Mouse (Mus musculus) lung, postnatal 0 days (tissue): ENCODE measurements around the gene Trp53rkb. TPM values are rescaled to one million over a fixed set of nuclear protein-coding genes. Genes with fewer than 3 reads are reported as not detected.

Source experiments
- ATAC-seq: fragments of 200-750 bp; cut with Nextera tagmentation; 2 replicates; pipeline ENCODE4 v1.8.0; 2017; ENCODE audit warnings: moderate library complexity
- DNase-seq: peaks from one replicate; pipeline ENCODE4 v3.0.0-alpha.2; 2016; ENCODE audit warnings: low spot score
- H3K27ac ChIP-seq: fragments of 300-500 bp; sonication (generic); 2 replicates; pipeline ENCODE4 v1.5.1; 2014; ENCODE audit warnings: antibody characterized with exemption, mild to moderate bottlenecking, low read length, mixed read lengths
- H3K27me3 ChIP-seq: fragments of 300-500 bp; sonication (generic); replicated peaks from 2 replicates; pipeline ENCODE4 v1.6.1; 2014; ENCODE audit warnings: low read length, mixed read lengths; ENCODE audit not compliant: insufficient read depth
- H3K36me3 ChIP-seq: fragments of 300-500 bp; sonication (generic); 2 replicates; pipeline ENCODE4 v1.6.1; 2014; ENCODE audit warnings: low read length, mixed read lengths; ENCODE audit not compliant: insufficient read depth
- H3K4me1 ChIP-seq: fragments of 300-500 bp; sonication (generic); 2 replicates; pipeline ENCODE4 v1.6.1; 2014; ENCODE audit warnings: antibody characterized with exemption, low read depth, low read length, mixed read lengths; ENCODE audit not compliant: insufficient read depth
- H3K4me2 ChIP-seq: fragments of 300-500 bp; sonication (generic); replicated peaks from 2 replicates; pipeline ENCODE4 v1.6.1; 2014; ENCODE audit warnings: low read depth, mild to moderate bottlenecking, low read length, moderate library complexity, mixed read lengths
- H3K4me3 ChIP-seq: fragments of 300-500 bp; sonication (generic); 2 replicates; pipeline ENCODE4 v1.5.1; 2014; ENCODE audit warnings: low read depth, low read length
- H3K9ac ChIP-seq: fragments of 300-500 bp; sonication (generic); replicated peaks from 2 replicates; pipeline ENCODE4 v1.6.1; 2014; ENCODE audit warnings: low read depth, mild to moderate bottlenecking
- H3K9me3 ChIP-seq: fragments of 300-500 bp; sonication (generic); 2 replicates; pipeline ENCODE4 v1.6.1; 2016; ENCODE audit warnings: low read length, mixed read lengths
- CTCF ChIP-seq: IDR thresholded peaks from 2 replicates; pipeline ENCODE4 v1.5.1; 2016; ENCODE audit warnings: antibody characterized with exemption, mild to moderate bottlenecking
- EP300 ChIP-seq: IDR thresholded peaks from 2 replicates; pipeline ENCODE4 v1.6.1; 2016; ENCODE audit warnings: antibody characterized with exemption, mild to moderate bottlenecking, control low read depth
- WGBS: fragments of 180-500 bp; shearing (Covaris S2); extraction: QIAGEN DNeasy Blood & Tissue Kit; methylation state at CpG from one replicate; pipeline ENCODE4 v1.1.7; 2014; 5-methylcytosine and 5-hydroxymethylcytosine counted together
- polyA plus RNA-seq: library from polyadenylated mRNA; unstranded; fragments of >200 nt; fragmentation: Nextera tagmentation; extraction: Ambion mirVana; gene quantifications from 2 replicates; pipeline ENCODE4 v1.2.1, GENCODE M21; 2015

Trp53rkb gene
- polyA plus RNA-seq, 1 experiment from 2014 or later: 4.8 TPM

DNA sequence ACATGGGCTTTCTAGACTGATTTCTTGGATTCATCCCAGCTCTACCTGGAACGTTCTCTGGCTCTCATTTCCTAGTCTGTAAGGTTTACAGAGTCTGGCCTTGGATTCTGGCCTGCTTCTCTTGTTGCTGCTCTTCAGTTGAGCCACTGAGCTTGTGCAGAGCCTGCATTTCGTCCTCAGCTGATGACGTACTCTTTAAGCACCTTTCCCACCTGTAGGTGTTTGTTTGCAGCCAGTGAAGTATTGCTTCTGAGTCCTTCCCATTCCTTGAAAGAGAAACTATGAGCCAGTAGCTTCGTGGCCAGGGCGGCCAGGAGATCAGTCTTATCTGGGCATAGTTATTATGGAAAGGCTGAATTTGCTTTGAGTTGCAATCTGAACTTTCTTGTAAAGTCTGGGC lies 32.1 kb downstream of the Trp53rkb start:
- 56% methylated on average over 5 of the region's 5 CpGs for WGBS
- Histone ChIP-seq H3K4me1 (0 out of 2 replicates have a peak, but pooled peaks cover 4% of the 10 kb centered on the region), H3K4me3 (no peak overlapping the region), H3K36me3 (0 out of 2 replicates have a peak, but pooled peaks cover 5% of the 10 kb centered on the region), H3K4me2 (no peak overlapping the region), H3K27ac (no peak overlapping the region), H3K27me3 (no peaks in the 10 kb centered on the region), H3K9ac (no peak overlapping the region), H3K9me3 (no peaks in the 10 kb centered on the region)
- peak; percentile 64 for DNase-seq
- ATAC-seq: peak; percentile 56
- TF ChIP-seq EP300 (no peak), CTCF (no peak)

DNA sequence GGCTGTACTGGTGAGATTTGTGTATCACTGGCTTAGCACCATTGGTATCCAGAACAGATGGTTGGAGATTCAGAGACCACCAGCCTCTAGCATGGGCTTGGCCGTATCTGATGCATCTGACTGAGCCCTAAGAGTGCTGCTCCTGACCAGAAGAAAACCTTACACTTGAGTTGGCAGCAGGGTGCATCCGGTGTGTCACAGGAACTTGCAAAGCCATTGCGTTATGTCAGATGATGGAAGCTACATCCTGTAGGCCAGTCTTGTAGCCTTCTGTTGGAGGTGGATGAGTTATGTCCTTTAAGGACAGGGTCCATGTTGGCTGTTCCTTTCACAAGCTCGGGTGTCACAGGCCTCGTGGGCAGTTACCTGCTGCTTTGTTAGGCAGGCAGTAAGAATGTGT lies 32.7 kb downstream of the Trp53rkb start:
- Histone ChIP-seq H3K4me1 (0 out of 2 replicates have a peak, but pooled peaks cover 4% of the 10 kb centered on the region), H3K4me3 (no peak overlapping the region), H3K27ac (no peak overlapping the region), H3K36me3 (0 out of 2 replicates have a peak, but pooled peaks cover 9% of the 10 kb centered on the region), H3K27me3 (no peaks in the 10 kb centered on the region), H3K9me3 (no peaks in the 10 kb centered on the region), H3K4me2 (no peak overlapping the region), H3K9ac (no peak overlapping the region)
- DNase-seq (no peak), ATAC-seq (no peak)
- no peak for TF ChIP-seq EP300
- TF ChIP-seq CTCF: no peak
- 85% methylated on average over 5 of the region's 5 CpGs for WGBS

DNA sequence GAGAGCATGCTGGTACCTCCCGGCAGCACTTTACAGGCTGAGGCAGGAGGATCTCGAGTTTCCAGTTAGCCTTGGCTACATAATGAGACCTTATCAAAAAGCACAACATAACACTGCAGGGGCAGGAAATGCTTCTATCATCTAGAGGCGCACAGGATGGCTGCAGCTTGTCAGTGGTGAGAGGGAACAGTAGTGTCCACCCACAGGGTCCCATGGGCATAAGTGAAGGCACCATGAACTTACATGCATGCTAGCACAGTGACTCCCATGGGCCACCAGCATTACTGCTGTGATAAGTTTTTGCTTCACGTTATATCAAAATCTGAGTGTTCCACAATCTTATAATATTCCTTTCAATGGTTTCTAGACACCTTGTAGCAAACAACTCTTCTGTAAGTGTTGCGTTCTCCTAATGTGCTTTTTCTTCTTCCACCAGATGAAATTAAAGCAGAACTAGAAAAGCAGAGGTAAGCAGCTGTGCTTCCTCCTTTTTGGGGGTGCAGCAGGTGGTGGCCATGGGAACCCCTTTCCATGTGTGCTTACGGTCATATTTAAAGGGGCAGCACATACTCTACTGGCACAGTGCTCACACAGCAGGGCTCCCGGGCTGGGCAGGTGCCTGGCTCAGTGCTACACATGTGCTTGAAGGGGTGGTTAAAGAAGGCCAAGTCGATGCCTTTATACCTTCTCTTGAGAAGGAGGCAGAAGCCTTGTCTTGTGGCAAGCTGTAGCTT lies 34.3 kb downstream of the Trp53rkb start:
- no peaks in the 10 kb centered on the region for H3K9me3 ChIP-seq
- TF ChIP-seq CTCF (no peak), EP300 (no peak)
- WGBS: 82% methylated on average over 8 of the region's 8 CpGs
- H3K27me3 ChIP-seq: no peaks in the 10 kb centered on the region
- no peak overlapping the region for H3K9ac ChIP-seq
- no peak for ATAC-seq
- DNase-seq: no peak
- 0 out of 2 replicates have a peak, but pooled peaks cover 9% of the 10 kb centered on the region for H3K36me3 ChIP-seq
- H3K27ac ChIP-seq: no peak overlapping the region
- H3K4me3 ChIP-seq: no peak overlapping the region
- H3K4me1 ChIP-seq: 0 out of 2 replicates have a peak, but pooled peaks cover 4% of the 10 kb centered on the region
- no peak overlapping the region for H3K4me2 ChIP-seq

DNA sequence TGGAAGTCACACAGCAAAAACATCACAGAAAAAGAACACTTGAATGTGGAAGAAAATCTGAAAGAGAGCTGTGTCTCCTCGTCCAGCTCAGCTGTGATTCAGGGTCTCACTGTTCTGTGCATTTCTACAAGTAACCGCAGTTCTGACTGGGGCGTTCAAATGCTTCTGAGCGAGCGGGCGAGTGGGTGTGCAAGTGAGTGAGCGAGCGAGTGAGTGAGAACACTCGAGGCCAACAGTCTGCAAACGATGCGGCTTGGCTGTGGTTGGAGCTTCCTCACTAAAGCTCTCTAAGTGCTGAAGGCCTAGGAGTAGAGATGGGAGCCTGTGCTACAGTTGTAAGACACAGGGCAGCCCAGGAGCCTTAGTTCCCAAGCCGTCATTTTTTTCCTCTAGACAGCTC lies 36.0 kb downstream of the Trp53rkb start:
- DNase-seq (no peak), ATAC-seq (no peak)
- no peak overlapping the region for H3K4me3 ChIP-seq
- 0 out of 2 replicates have a peak, but pooled peaks cover 4% of the 10 kb centered on the region for H3K4me1 ChIP-seq
- no peaks in the 10 kb centered on the region for H3K27me3 ChIP-seq
- H3K27ac ChIP-seq: no peak overlapping the region
- WGBS: 86% methylated on average over 12 of the region's 12 CpGs
- TF ChIP-seq CTCF: no peak
- no peak for TF ChIP-seq EP300
- no peak overlapping the region for H3K9ac ChIP-seq
- 0 out of 2 replicates have a peak, but pooled peaks cover 9% of the 10 kb centered on the region for H3K36me3 ChIP-seq
- no peaks in the 10 kb centered on the region for H3K9me3 ChIP-seq
- H3K4me2 ChIP-seq: no peak overlapping the region

DNA sequence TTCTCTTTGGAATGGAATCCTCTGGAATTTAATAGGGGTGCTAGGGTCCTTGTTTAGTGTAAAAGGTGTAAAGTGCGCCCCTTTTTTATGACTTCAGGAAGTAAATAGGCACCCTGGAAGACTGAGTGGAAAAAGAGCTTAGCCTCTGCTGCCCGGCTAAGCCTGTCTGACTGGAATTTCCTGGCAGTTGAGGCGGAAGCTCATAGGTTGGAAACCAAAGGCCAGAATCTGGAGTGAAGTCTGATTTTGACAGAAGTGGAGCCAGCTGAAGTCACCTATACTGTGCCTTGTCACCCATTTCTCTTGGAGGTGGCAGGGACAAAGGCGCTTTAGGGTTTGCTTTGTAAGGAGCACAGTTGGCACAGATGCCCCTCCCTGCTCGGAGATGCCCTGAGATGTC lies 38.0 kb downstream of the Trp53rkb start:
- Histone ChIP-seq H3K9ac (no peak overlapping the region), H3K9me3 (no peaks in the 10 kb centered on the region), H3K36me3 (peaks cover 9% of the 10 kb centered on the region; the same call in 1 of the 2 replicates), H3K27ac (0 out of 2 replicates have a peak overlapping the region, but pooled peaks have one; percentile 16), H3K4me1 (no peaks in the 10 kb centered on the region), H3K4me2 (no peak overlapping the region), H3K4me3 (no peak overlapping the region), H3K27me3 (no peaks in the 10 kb centered on the region)
- no peak for TF ChIP-seq EP300
- ATAC-seq (peak; percentile 46), DNase-seq (peak; percentile 51)
- 72% methylated on average over 5 of the region's 5 CpGs for WGBS

DNA sequence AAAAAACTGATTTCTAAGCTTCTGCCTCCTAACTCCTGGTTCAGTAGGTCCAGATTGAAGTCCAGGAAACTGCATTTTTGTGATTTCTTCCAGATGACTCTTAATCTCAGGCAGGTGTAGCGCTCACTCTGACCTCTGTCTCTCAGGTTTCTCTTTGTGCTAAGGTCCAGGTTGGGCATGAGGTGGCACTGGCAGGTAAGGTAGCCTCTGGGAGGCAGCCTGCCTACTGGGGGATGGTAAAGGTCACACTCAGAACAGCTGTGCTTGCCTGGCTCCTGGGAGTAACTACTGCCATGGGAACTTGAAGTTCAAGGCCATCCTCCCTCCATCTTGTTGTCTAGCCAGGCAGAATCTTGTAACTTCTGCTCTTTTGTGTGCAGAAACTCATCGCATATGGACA lies 41.8 kb downstream of the Trp53rkb start:
- H3K4me2 ChIP-seq: no peak overlapping the region
- ATAC-seq (no peak), DNase-seq (no peak)
- no peaks in the 10 kb centered on the region for H3K27me3 ChIP-seq
- 95% methylated on average over 2 of the region's 2 CpGs for WGBS
- H3K36me3 ChIP-seq: peaks cover 10% of the 10 kb centered on the region
- no peak overlapping the region for H3K9ac ChIP-seq
- no peaks in the 10 kb centered on the region for H3K4me1 ChIP-seq
- H3K9me3 ChIP-seq: no peaks in the 10 kb centered on the region
- H3K27ac ChIP-seq: no peak overlapping the region
- TF ChIP-seq EP300 (no peak), CTCF (no peak)
- H3K4me3 ChIP-seq: no peak overlapping the region
